Mouse (Mus musculus) olfactory bulb, adult 2 months (tissue): ENCODE measurements around the gene Rbm47. TPM values are rescaled to one million over a fixed set of nuclear protein-coding genes. Genes with fewer than 3 reads are reported as not detected.

Source experiments
- H3K27ac ChIP-seq: fragments of 200-500 bp; 2 replicates; pipeline ENCODE4 v1.5.1; 2012; ENCODE audit warnings: low read depth, low read length; ENCODE audit not compliant: insufficient read depth
- H3K4me1 ChIP-seq: fragments of 200-500 bp; 2 replicates; pipeline ENCODE4 v1.6.1; 2012; ENCODE audit warnings: low read length; ENCODE audit not compliant: control insufficient read depth, insufficient read depth
- H3K4me3 ChIP-seq: fragments of 200-500 bp; 2 replicates; pipeline ENCODE4 v1.5.1; 2012; ENCODE audit warnings: mild to moderate bottlenecking, low read depth, low read length, moderate library complexity; ENCODE audit not compliant: insufficient read depth
- CTCF ChIP-seq: fragments of 200-500 bp; IDR thresholded peaks from 2 replicates; pipeline ENCODE4 v1.5.1; 2012; ENCODE audit warnings: low read depth, mild to moderate bottlenecking, low read length, moderate library complexity; ENCODE audit not compliant: insufficient read depth
- POLR2A ChIP-seq: fragments of 200-500 bp; IDR thresholded peaks from 2 replicates; pipeline ENCODE4 v1.6.1; 2012; ENCODE audit warnings: mild to moderate bottlenecking, low read depth, low read length, moderate library complexity; ENCODE audit not compliant: insufficient read depth
- WGBS: fragments of 180-500 bp; shearing (Covaris S2); methylation state at CpG from one replicate; pipeline ENCODE4 v1.1.7; 2018; 5-methylcytosine and 5-hydroxymethylcytosine counted together
- polyA plus RNA-seq: library from polyadenylated mRNA; stranded (reverse); fragments of >200 nt; gene quantifications from 2 replicates; pipeline ENCODE4 v1.2.4, GENCODE M21; 2012; ENCODE audit warnings: low replicate concordance; ENCODE audit not compliant: missing spikeins, insufficient read depth, insufficient read length

Gene Rbm47
- polyA plus RNA-seq: not detected in 2 replicates

- 91% methylated on average over 2 of the region's 2 CpGs for WGBS
- no peak for TF ChIP-seq CTCF
- no peak for TF ChIP-seq POLR2A
- Histone ChIP-seq H3K27ac (no peak within 1 kb of the TSS), H3K4me3 (no peak within 1 kb of the TSS), H3K4me1 (0 out of 2 replicates have a peak, but pooled peaks cover 3% of the 10 kb centered on the region)
Observed at GRCm38 (mm10) chr5:66173018-66173417, at the start of gene Rbm47. TSS of gene Rbm47 (minus strand) at chr5:66173118.

DNA sequence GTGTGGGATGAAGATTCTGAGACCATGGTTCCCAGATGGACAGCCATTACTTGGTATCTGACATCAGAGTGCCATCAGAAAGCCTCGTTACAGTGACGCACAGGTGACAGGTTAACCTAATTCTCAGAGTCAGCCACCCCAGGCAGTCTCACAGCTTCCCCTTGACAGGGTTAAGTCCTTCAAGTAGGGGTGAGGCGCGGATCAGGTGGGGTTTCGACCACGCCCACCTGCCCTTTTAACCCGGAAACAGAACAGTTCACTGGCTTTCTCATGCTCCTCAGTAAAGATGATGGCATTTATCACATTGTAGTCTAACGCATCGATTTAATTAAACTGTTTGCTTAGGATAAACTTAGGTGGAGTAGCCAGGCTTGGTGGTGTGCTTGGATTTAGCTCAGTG lies 47.7 kb upstream of the Rbm47 start:
- H3K4me3 ChIP-seq: no peak overlapping the region
- 93% methylated on average over 9 of the region's 9 CpGs for WGBS
- TF ChIP-seq POLR2A (no peak), CTCF (no peak)
- no peak overlapping the region for H3K27ac ChIP-seq
- no peaks in the 10 kb centered on the region for H3K4me1 ChIP-seq

- Histone ChIP-seq H3K4me1 (no peaks in the 10 kb centered on the region), H3K4me3 (no peak overlapping the region), H3K27ac (no peak overlapping the region)
- WGBS: 73% methylated on average over 6 of the region's 6 CpGs
- TF ChIP-seq POLR2A: no peak
- TF ChIP-seq CTCF: no peak
Observed at GRCm38 (mm10) chr5:66219692-66220091, 46.8 kb upstream of the Rbm47 start.

DNA sequence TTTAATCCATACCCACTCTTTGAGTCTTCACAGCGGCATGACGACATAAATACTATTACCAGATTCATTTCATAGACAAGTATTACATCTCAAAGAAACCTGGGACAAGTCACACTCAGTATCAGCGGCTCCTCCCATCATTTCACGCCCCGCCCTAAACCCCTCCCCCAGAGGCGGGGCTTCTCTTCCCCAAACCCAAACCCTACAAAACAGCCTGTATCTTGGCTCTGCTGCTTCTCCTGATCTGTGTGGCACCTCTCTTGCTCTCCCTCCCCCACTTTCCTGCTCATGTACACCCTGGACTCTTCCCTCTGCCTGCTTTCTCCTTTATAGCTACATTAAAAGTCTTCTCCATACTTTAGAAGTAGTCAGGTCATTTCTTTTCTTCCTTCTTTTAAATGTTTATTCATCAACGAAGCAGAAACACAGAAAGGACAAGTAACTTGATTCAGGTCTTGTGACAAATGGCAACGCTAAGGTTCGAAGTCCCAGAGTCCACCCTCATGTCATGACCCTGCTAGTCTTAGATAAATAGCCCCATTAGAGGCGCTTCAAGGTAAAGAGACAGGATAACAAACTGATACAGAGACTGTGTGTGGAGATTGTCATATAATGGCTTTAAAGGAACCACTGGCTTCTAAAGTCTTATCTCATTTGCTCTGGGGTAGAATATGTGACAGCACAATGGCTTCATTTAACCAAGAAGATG lies 42.8 kb upstream of the Rbm47 start:
- H3K4me3 ChIP-seq: no peak overlapping the region
- H3K27ac ChIP-seq: no peak overlapping the region
- 81% methylated on average over 10 of the region's 10 CpGs for WGBS
- no peaks in the 10 kb centered on the region for H3K4me1 ChIP-seq
- no peak for TF ChIP-seq CTCF
- TF ChIP-seq POLR2A: no peak

- no peak for TF ChIP-seq POLR2A
- TF ChIP-seq CTCF: no peak
- Histone ChIP-seq H3K27ac (no peak overlapping the region), H3K4me3 (no peak overlapping the region), H3K4me1 (no peaks in the 10 kb centered on the region)
- 72% methylated on average over 7 of the region's 7 CpGs for WGBS
Observed at GRCm38 (mm10) chr5:66214395-66214935, 41.5 kb upstream of the Rbm47 start.

DNA sequence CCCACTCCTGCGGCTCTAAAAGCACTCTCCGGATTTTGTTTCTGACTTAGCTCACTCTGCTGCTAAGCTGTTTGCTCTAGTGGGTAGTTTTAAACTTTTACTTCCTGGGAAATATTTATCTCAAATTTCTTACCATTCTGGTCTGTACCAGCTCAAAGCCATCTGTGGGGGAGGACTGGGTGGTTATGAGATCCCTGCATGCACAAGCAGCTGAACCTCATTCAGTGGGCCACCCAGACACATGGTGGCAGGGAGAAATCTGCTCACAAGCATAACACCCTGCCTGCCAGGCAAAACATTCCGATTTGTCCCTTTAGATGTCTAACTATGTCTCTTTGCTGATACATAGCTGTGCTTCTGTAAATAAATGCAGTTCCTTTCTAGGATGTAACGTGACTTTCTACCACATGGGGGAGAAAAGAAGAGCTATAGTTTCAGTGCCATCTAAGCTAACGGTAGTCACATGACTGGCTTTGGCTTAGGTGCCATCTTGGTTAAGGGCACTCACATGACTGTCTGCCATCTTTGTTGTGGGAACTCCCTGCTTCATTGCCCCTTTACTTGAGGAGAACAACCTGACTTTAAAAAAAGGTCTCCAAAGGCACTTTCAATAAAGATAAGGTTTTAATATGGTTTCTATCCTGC lies 36.7 kb upstream of the Rbm47 start:
- Histone ChIP-seq H3K4me1 (no peaks in the 10 kb centered on the region; the same call in 1 of the 2 replicates), H3K27ac (no peak overlapping the region), H3K4me3 (no peak overlapping the region)
- TF ChIP-seq POLR2A (no peak), CTCF (no peak)
- WGBS: 78% methylated on average over 5 of the region's 5 CpGs

GRCm38 (mm10) chr5:66204966-66205365 lies 32.0 kb upstream of the Rbm47 start:
- WGBS: 88% methylated on average over 4 of the region's 4 CpGs
- TF ChIP-seq POLR2A (no peak), CTCF (no peak)

GRCm38 (mm10) chr5:66203424-66203823 lies 30.5 kb upstream of the Rbm47 start:
- TF ChIP-seq CTCF (no peak), POLR2A (no peak)
- Histone ChIP-seq H3K4me3 (no peak overlapping the region), H3K27ac (no peak overlapping the region), H3K4me1 (no peaks in the 10 kb centered on the region; the same call in 1 of the 2 replicates)
- WGBS: 77% methylated on average over 1 of the region's 1 CpGs

More at GRCm38 (mm10) chr5:66204966-66205365, 32.0 kb upstream of the Rbm47 start:
- H3K4me1 ChIP-seq: no peaks in the 10 kb centered on the region; the same call in 1 of the 2 replicates
- H3K4me3 ChIP-seq: no peak overlapping the region
- no peak overlapping the region for H3K27ac ChIP-seq

- H3K4me1 ChIP-seq: no peaks in the 10 kb centered on the region
- H3K4me3 ChIP-seq: no peak overlapping the region
- no peak overlapping the region for H3K27ac ChIP-seq
- TF ChIP-seq POLR2A (no peak), CTCF (no peak)
- 73% methylated on average over 10 of the region's 10 CpGs for WGBS
Observed at GRCm38 (mm10) chr5:66200044-66200443, 27.1 kb upstream of the Rbm47 start.
